Mouse (Mus musculus) naive thymus-derived CD4-positive, alpha-beta T cell, adult 2 months (primary cell): Measurements from ENCODE around the gene Lif.
A peak's percentile ranks its signal among the peaks of the same experiment; 100 is the strongest.

Source experiments
- DNase-seq: peaks from one replicate; pipeline ENCODE4 v3.0.0-alpha.2; 2011; ENCODE audit warnings: low read depth

The Lif gene

DNA sequence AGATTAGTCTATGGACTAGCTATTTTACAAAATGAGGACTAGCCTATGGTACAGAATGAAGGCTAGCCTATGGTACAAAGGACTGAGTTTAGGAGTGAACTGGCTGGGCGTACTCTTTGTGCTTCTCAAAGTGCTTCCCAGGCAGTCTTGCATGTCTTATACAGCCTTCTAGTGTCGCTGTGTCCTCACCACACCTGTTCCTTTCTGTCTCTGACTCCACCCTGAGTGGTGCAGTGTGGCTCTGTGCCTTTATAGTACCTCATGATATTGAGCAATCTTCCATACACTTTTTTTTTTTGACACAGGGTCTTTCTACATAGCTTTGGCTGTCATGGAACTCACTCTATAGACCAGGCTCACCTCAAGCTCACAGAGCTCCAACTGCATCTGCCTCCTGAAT, 25.9 kb upstream of the Lif start:
- DNase-seq: no peak

GRCm38 (mm10) chr11:4232644-4233043, 24.7 kb upstream of the Lif start:
- DNase-seq: no peak

DNA sequence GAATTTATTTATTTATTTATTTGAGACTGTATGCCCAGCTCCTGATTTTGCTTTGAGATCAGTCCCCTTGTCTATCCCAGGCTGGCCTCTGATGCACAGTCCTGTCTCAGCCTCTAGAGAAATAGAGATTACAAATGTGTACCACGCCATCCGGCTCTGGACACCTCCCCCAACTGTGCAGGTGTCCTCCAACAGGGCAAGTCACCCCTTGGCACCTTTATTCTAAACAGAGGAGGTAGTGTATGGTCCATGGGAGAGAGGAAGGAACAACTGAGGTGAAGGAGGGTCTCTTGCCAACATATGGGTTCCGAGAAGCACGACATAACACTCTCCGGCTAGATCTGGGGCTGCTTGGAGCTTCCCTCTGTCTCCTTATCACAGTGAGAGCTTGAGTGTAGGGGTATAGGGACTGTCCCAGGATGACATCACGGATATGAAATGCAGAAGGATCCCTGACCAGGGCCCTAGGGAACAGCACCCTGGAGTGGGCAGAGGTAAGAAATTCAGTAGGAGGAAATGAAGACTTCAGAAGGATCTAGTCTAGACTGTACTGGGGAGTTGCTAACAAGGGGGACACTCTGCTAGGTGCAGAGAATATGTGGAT, 22.2 kb upstream of the Lif start:
- no peak for DNase-seq

GRCm38 (mm10) chr11:4235665-4236545, 21.5 kb upstream of the Lif start, which contains the start of gene Osm:
Gene Osm (plus strand): TSS chr11:4236420.
- DNase-seq: peak; percentile 79

DNA sequence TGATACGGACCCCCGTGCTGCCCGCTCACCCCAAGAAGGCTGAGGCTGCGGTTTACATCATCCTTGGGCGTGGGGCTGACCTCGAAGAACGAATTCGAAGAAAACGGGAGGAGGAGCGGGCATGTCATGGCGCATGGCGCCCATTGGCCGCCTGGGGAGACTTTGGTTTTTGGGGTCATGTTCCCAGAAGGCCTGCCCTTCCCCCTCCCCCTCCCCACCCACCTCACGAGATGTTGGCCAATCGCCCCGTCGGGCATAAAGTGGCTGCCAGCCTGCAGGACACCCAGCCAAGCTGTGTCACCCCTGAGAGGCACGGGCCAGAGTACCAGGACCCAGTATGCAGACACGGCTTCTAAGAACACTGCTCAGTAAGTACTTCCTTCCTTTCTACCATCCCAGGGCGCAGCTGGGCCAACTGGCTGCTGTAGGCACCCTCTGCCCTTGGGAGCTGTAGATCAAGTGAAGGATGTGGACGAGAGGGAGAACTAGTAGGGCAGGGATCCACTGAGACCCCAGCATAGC, 20.8 kb upstream of the Lif start:
- DNase-seq: peak; percentile 53

- DNase-seq: peak; percentile 81
Observed at GRCm38 (mm10) chr11:4237389-4237912, 19.9 kb upstream of the Lif start.

DNA sequence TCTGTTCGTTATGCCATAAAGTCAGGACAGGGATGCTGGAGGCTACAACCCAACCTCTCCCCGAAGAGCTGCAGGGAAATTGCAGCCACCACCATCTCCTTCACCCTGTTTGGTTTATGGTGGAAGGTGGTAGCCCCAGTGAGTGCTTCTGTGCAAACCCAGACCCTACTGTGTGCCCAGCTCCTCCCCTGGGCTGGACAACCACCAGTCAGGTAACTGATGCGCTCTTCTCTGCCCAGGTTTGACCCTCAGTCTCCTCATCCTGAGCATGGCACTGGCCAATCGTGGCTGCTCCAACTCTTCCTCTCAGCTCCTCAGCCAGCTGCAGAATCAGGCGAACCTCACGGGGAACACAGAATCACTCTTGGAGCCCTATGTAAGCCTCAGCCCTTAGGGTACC, 19.2 kb upstream of the Lif start:
- no peak for DNase-seq

DNA sequence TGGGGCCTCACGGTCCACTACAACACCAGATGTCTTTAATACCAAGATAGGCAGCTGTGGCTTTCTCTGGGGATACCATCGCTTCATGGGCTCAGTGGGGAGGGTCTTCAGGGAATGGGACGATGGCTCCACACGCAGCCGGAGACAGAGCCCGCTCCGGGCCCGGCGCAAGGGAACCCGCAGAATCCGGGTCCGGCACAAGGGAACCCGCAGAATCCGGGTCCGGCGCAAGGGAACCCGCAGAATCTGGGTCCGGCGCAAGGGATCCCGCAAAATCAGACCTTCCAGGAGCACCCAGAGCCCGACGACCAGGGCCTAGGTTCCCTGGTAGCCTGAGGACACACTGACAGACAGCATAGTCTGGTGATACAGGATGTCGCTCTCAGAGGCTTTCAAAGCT, 17.7 kb upstream of the Lif start:
- no peak for DNase-seq

DNA sequence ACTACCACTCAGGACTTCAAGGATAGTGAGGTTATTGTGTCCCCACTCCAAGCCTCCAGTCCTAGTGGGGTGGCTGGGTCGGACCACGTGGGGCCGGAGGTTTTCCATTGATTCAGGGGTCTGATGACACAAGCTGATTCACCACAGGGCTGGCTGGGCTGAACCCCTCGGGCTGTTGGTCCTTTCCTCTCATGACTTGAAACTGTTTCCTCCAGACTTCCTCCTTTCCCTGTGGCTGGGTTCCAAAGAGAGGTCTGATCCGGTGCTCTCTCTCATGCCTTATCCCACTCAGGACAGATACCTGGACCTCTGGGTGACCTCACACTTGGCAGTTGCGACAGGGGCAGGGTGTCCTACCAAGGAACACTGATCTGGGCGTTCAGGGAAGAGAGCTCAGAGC, 17.2 kb upstream of the Lif start:
- DNase-seq: no peak

GRCm38 (mm10) chr11:4241180-4241579, 16.2 kb upstream of the Lif start:
- no peak for DNase-seq

DNA sequence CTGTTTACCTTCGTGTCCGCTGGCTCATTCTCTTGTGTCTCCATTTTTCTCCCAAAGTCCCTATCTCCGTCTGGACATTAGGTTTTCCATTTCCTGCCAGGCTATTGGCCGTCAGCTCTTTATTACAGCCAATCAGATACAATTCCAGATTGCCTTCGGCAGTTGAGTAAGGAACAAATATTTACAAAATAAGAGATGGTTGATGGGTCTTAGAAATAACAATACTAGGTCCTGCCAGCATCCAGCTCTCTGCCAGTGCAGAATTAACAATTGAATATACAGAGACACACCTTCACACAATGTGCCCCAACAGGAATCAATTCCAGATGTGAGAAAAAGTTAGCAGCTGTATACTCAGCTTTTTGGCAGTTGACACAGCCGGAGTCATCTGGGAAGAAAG, 11.2 kb upstream of the Lif start:
- DNase-seq: no peak

- DNase-seq: peak; percentile 68
Observed at GRCm38 (mm10) chr11:4246623-4247022, 10.7 kb upstream of the Lif start.

DNA sequence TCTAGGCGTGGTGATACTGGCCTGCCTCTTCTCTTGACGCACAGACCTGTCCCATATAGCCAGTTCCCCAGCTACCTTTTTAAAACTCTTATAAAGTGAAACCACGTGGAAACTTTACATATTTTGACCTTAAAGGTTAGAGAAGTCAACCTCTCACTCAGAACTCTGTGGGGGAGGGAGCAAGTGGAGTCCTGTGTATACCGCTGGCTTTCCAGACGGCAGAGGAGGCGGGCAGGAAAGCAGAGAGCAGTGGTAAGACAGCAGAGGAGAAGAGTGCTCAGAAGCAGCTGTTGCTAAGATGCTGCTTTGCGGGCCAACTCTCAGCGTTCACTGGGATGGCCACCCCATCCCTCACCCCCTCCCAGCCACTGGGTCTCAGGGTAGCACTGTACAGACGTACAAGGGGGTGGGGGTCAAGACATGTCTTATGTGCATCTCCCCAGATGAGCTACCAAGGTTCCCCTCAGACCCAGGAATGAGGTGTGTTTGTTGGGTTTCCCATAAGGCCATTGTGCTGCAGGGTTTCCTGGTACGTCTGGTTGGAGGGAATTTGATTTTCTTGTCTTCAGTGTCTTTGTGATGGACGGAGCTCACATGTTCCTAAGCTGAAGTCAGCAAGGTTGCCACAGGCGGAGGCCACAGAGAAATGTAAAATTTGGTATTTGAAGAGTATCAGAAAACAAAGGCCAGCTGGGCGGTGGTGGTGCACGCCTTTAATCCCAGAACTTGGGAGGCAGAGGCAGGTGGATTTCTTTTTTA, 10.0 kb upstream of the Lif start:
- DNase-seq: peak; percentile 64

GRCm38 (mm10) chr11:4249151-4249550, 8.2 kb upstream of the Lif start:
- DNase-seq: peak; percentile 35

- no peak for DNase-seq
Observed at GRCm38 (mm10) chr11:4250290-4250689, 7.1 kb upstream of the Lif start.

- peak; percentile 33 for DNase-seq
Observed at GRCm38 (mm10) chr11:4251376-4251775, 6.0 kb upstream of the Lif start.

GRCm38 (mm10) chr11:4252886-4253285, 4.5 kb upstream of the Lif start:
- no peak for DNase-seq

GRCm38 (mm10) chr11:4257756-4258155, 399 bp downstream of the Lif start:
- no peak for DNase-seq

GRCm38 (mm10) chr11:4258657-4259082, 1.3 kb downstream of the Lif start:
- peak; percentile 94 for DNase-seq

DNA sequence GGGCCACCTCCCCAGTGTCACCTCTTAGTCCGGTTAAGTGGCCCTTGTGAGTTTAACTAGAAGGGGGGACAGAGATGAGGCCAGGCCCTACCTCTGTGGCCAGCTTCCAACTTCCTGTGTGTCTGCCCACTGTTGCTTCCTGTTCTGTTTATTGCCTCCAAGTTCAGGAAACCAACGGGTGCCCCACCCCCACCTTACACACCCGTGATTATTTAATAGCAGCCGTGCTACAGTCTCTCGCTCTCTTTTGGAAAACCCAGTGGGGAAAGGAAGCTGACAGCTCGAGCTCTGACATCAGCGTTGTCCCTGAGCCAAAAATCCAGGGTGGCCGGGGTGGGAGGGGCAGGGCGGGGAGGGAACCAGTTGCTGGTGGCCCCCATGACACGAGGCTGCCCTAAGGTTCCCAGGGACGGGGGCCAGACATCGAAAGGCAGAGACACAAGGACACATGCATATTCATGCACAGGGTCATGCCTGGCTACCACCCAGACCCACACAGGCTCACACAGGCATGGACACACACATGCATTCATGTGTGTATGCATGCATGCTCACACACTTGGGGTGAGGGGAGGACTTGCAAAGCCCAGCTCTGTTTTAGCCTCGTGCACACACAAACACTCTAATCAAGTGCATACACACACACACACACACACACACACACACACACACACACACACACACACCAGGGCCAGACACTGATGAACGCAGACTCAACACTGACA, 3.3 kb downstream of the Lif start:
- peak; percentile 55 for DNase-seq

DNA sequence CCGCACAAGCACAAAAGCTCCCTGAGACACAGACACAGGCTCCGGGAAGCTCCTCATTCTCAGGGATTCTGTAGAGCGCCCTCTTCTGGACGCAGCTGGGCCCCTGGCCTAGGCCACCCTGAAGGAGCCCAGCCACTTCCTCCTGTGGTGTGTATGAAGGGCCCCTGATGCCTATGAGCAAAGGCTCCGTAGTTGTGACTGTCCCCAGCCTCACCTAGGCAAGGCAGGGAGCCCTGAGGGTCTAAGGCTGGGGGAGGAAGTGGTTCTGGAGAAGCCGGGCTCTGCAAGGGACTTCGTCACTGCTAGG, 3.8 kb downstream of the Lif start:
- DNase-seq: peak; percentile 84

- DNase-seq: peak; percentile 80
Observed at GRCm38 (mm10) chr11:4261969-4262368, 4.6 kb downstream of the Lif start.
